ENCODE assay signal across 10 mouse cellular contexts in the genomic region with DNA sequence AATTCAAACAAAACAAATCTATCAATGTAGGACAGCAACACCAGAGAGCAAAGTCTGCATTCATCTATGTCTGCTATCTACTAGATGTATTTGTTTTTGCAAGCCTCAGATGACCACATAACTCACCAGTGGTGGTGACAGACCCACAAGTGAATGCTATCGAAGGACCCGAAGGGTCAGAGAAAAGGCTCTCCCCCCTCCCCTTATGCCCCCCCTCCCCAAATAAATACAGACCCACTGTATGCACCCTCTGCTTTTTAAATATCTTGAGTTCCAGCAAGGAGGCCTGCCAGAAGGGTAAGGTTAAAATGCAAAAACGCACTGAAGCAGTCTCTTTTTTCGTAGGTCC. TPM values are rescaled to one million over a fixed set of nuclear protein-coding genes. Genes with fewer than 3 reads are reported as not detected.
DNase-seq lines count a peak whose midpoint lies in the region; ATAC-seq and TF ChIP-seq lines count a peak whose summit lies in the region.
"Had no signal": no experiment of that assay in that cellular context is flagged by ENCODE, and none has a peak within 500 bp of the region (broad histone marks: within the 10 kb centered on the region; RNA-seq: fewer than 3 reads in every experiment).

No protein-coding gene starts in this region.

- peak overlapping the region; percentile 85 for H3K4me3 ChIP-seq in left cerebral cortex, adult 2 months
- H3K4me3 ChIP-seq in forebrain, embryonic 13.5 days: peak overlapping the region; percentile 87
- peak overlapping the region; percentile 62 for H3K4me3 ChIP-seq in limb, embryonic 12.5 days (replicated peaks)
- H3K4me3 ChIP-seq in stomach, embryonic 14.5 days (ENCODE audit: low read depth, low read length): peak overlapping the region; percentile 65

- TF ChIP-seq CTCF in left cerebral cortex, adult 2 months (IDR thresholded peaks at IDR 0.05): no peak

- no peaks in the 10 kb centered on the region for H3K9me3 ChIP-seq in forebrain, embryonic 13.5 days (replicated peaks)
- H3K9me3 ChIP-seq in limb, embryonic 12.5 days: no peaks in the 10 kb centered on the region
- H3K9me3 ChIP-seq in stomach, embryonic 14.5 days (ENCODE audit: control insufficient read depth, low read depth, low read length): no peaks in the 10 kb centered on the region

- H3K4me2 ChIP-seq in forebrain, embryonic 13.5 days: peak overlapping the region; percentile 95
- peak overlapping the region; percentile 81 for H3K4me2 ChIP-seq in limb, embryonic 12.5 days
- H3K4me2 ChIP-seq in stomach, embryonic 14.5 days (replicated peaks; ENCODE audit: low read depth, low read length): peak overlapping the region; percentile 95

- 0% methylated on average over 4 of the region's 4 CpGs for WGBS in forebrain, embryonic 13.5 days
- 5% methylated on average over 4 of the region's 4 CpGs for WGBS in limb, embryonic 12.5 days
- 28% methylated on average over 4 of the region's 4 CpGs for WGBS in stomach, embryonic 14.5 days

- peak overlapping the region; percentile 91 for H3K27ac ChIP-seq in left cerebral cortex, adult 2 months
- H3K27ac ChIP-seq in forebrain, embryonic 13.5 days: peak overlapping the region; percentile 95
- H3K27ac ChIP-seq in limb, embryonic 12.5 days: peak overlapping the region; percentile 74; the same call in 1 of the 2 replicates
- no peak overlapping the region for H3K27ac ChIP-seq in stomach, embryonic 14.5 days (ENCODE audit: low read length)

- H3K27me3 ChIP-seq in forebrain, embryonic 13.5 days: no peaks in the 10 kb centered on the region
- H3K27me3 ChIP-seq in limb, embryonic 12.5 days: no peaks in the 10 kb centered on the region
- H3K27me3 ChIP-seq in stomach, embryonic 14.5 days (ENCODE audit: control insufficient read depth, insufficient read depth, low read length): no peaks in the 10 kb centered on the region
- H3K27me3 ChIP-seq: Patski had no signal

- no peak for ATAC-seq in forebrain, embryonic 13.5 days
- ATAC-seq in limb, embryonic 12.5 days (ENCODE audit: insufficient number of reproducible peaks, insufficient read depth, low FRiP score, low TSS enrichment, low read depth): no peak
- ATAC-seq in stomach, embryonic 14.5 days (ENCODE audit: insufficient number of reproducible peaks, insufficient read depth, low FRiP score, low read depth): no peak
- ATAC-seq: Patski had no signal

- intact Hi-C loops in left cerebral cortex, adult 2 months (cut with DNase I): loop anchor here (2.0 to 10.0 kb wide), 7 partner anchors 101 to 1700 kb away; no protein-coding TSS in a partner anchor
- intact Hi-C loops in left cerebral cortex, postnatal 14 days (cut with DNase I): loop anchor here (5.0 to 10.0 kb wide), 4 partner anchors 100 to 997 kb away; no protein-coding TSS in a partner anchor

- peaks cover 59% of the 10 kb centered on the region for H3K4me1 ChIP-seq in forebrain, embryonic 13.5 days
- peaks cover 59% of the 10 kb centered on the region for H3K4me1 ChIP-seq in limb, embryonic 12.5 days (replicated peaks)
- H3K4me1 ChIP-seq in stomach, embryonic 14.5 days (ENCODE audit: control insufficient read depth, insufficient read depth, low read length): peaks cover 15% of the 10 kb centered on the region; the same call in 1 of the 2 replicates

- DNase-seq in left cerebral cortex, adult 2 months (ENCODE audit: extremely low spot score in 1 of 2, low spot score in 2 of 2): no peak
- no peak for DNase-seq in left cerebral cortex, postnatal 14 days (ENCODE audit: low spot score in 2 of 2)
- DNase-seq in adrenal gland, postnatal 4 days (ENCODE audit: low spot score in 2 of 2): no peak
- no peak for DNase-seq in right cerebral cortex, postnatal 4 days
- DNase-seq: cerebellum, adult 11 months; gastrocnemius, postnatal 36 days had no signal

- peaks cover 15% of the 10 kb centered on the region for H3K36me3 ChIP-seq in forebrain, embryonic 13.5 days (ENCODE audit: poor library complexity, severe bottlenecking)
- H3K36me3 ChIP-seq in limb, embryonic 12.5 days: peaks cover 33% of the 10 kb centered on the region
- H3K36me3 ChIP-seq in stomach, embryonic 14.5 days (ENCODE audit: control insufficient read depth, insufficient read depth, low read length): no peaks in the 10 kb centered on the region

- H3K9ac ChIP-seq in forebrain, embryonic 13.5 days: peak overlapping the region; percentile 90
- peak overlapping the region; percentile 72 for H3K9ac ChIP-seq in limb, embryonic 12.5 days (replicated peaks)
- H3K9ac ChIP-seq in stomach, embryonic 14.5 days (replicated peaks; ENCODE audit: low read depth, low read length): no peak overlapping the region

RNA-seq across cellular contexts. Expression of a gene that starts 2.9 kb away (rescaled TPM):
- total RNA-seq in left cerebral cortex, adult 2 months (2021): 100 to 1,000 TPM; 173 to 174 TPM
- total RNA-seq in left cerebral cortex, postnatal 14 days (2021): 100 to 1,000 TPM; 224 to 256 TPM
- 80.7 and 83.6 TPM in 2 replicates for polyA plus RNA-seq in forebrain, embryonic 13.5 days (2015; fragmentation: Nextera tagmentation; extraction: Ambion mirVana)
- polyA plus RNA-seq in limb, embryonic 12.5 days (2016; fragmentation: Nextera tagmentation; extraction: Ambion mirVana): 57.7 and 58.5 TPM in 2 replicates
- 18.2 and 19.9 TPM in 2 replicates for polyA plus RNA-seq in stomach, embryonic 14.5 days (2014; fragmentation: Nextera tagmentation; extraction: Ambion mirVana)
- total RNA-seq in adrenal gland, postnatal 4 days (2021): 10 to 100 TPM in 1 of 2 experiments, 1 to 10 TPM in 1; 4.5 to 10.1 TPM

Comparison
In these comparisons a context has a peak if more than half of its experiments do, and no peak if none do; other contexts are left out.
1. RNA of a gene that starts 2.9 kb away (total RNA-seq): 224 to 256 TPM in left cerebral cortex, postnatal 14 days and 173 to 174 TPM in left cerebral cortex, adult 2 months; 4.5 to 10.1 TPM in adrenal gland, postnatal 4 days; every median in the first group is over 10 times any median in the second.
2. Peak in every context shown above with its lines, with median percentiles within 50 percentile points of each other: H3K4me3 ChIP-seq and H3K4me2 ChIP-seq.